Mouse (Mus musculus): ENCODE data around the gene 1110059E24Rik.
A peak's percentile ranks its signal among the peaks of the same experiment; 100 is the strongest.

1110059E24Rik gene

DNA sequence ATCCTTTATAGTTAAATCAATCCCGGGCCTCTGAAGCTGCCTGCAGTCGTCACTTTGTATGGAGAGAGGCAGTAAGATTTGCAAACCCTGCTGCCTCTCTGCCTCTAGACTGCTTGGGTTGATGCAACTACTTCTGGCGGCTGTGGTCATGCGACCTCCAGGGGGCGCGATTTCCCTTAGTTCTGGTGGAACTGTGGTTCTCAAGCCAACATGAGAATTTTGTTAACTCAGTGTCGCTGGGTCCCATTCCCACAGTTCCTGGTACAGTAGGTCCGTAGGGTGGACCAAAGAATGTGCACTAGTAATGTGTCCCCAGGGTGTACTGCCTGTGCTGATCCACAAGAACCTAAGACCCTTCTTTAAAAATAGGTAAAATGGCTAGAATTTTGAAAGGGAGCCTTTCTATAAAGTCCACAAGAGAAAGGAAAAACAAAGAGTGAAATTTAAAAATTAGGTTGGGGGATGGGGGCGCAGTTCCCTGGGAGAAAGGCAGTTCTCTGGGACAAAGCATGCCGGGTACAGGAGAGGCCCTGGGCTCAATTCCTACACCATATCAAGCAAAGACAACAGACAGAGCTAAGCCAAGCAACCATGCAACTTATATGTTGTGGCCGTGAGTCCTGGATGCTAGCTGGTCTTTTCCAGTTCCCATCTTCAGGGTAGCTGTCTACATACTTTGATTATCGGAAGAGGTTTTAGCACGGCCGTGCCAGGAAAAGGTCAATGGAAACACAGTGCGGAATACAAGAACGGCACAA, 81.4 kb downstream of the 1110059E24Rik start:
- DNase-seq, result peak; percentile 96

DNA sequence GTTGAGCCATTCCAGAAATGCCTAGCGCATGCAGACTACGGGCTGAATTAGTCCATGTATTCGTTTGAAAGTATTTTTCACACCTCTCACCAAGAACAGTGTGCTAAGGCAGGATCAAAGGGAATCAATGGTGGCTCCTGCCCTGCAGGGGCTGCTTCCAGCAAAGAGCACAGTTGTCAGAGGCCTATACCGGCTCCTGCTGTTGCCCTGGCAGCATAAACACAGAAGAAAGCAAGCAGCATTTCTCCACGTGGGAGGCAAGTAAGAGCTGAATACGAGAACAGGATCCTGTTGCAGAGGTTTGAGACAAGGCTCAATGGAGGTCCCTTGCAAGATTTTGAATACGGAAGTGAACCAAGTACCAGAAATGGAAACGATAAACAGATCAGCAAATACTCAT, 82.0 kb downstream of the 1110059E24Rik start:
- no peak for DNase-seq

DNA sequence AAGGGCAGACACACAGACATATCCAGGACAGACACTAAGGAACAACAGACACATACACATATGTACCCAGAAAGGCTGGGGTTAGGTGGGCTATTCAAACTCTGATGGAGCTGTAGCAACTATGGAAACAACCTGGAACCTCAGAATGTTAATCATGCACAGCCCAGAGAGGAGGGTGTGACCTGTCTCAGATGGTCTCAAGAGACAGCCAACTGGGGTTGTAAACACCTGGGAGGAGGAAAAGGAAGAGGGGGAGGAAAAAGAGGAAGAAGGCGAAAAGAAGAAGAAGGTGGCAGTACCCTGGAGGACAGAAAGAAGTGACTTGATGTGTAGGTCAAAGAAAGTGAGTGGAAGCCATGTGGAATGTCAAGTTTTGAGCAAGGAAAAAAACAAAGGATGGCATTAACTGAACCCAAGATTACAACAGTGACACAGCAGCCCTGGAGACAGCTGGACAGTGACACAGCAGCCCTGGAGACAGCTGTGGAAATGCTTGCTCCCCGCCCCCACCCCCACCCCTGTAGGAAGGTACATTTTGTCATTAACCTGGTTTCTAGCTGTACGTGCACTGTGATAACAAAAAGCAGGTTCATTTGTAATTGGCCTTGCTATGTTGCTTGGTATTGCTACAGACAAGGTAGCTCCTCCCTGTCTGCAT, 84.1 kb downstream of the 1110059E24Rik start:
- DNase-seq, result no peak

DNA sequence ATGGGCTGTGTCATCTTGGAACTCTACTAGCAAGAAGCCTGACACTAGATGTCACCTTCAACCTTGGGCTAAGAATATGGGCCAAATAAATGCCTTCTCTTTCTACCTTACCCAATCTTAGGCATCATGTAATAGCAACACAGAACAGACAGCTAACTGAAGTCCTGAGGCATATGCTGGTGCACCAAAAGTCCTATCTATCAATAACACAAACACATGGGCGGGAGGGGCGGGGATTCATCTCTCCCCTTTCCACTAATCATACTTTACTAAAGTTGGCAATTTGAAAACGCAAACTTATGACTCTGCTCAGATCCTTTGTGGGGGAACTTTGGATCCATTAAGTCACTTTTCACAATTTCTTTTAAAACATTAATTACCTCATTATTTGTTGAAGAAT, 84.8 kb downstream of the 1110059E24Rik start:
- DNase-seq, result no peak

DNA sequence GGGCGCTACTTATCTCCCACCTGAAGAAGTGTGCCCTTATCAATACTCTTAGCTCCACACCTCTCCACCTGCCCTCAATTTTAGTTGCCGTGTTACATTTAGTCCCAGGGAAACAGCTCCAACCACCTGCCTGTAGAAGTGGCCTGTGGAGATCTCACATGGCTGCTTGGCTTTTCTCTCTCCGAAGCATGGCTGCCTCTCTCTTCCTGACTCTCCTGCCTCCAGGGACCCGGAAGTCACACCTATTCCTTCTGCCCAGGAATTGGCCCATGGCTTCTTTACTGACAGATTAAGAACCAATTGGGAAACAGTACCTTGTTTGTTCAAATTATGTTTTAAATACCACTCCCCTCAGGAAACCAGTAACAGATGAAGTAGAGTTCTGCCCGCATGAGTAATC, 86.3 kb downstream of the 1110059E24Rik start:
- DNase-seq, result no peak

DNA sequence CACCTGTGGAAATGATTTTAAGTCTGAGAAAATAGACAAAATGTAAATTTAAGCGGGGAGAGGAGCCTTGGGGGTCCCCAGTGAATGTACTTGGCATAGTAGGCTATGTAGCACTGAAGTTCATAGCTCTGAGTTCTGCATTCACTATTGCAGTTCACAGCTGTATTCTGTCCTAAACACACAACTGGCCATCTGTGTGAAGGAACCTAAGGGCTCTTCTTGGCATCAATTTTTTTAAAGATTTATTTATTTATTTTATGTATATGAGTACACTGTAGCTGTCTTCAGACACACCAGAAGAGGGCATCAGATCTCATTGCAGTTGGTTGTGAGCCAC, 88.3 kb downstream of the 1110059E24Rik start:
- DNase-seq, result no peak

DNA sequence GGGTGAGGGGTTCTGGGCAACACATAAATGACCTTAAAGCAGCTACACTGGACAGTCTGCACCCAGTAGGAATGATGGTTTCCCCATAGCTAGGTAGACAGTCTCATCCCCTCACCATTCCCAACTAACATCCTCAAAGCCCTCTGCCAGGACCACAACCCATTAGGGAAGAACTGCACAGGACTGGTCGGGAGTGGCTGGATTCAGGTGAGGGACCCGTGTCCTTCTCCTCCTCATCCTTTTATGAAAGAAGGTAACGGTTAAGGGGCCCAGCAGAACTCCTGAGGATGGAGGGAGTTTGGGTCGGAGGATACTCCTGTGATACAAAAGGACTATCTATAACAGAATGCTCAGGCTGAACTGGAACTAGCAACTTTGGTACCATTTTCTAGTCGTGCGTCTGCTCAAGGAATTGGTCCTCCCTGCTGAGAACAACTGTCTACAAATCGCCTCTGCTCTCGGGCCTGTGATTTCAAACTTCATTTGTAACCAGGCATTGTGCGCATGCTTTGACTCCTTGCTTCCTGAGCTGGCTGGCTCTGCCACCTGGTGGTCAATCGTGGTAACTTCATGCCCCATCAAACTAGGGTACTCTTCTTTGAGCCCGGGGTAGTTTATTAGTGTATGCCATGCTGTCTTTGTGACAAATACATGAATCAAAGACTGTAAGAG, 88.9 kb downstream of the 1110059E24Rik start:
- peak; percentile 86 to 88 for DNase-seq

DNA sequence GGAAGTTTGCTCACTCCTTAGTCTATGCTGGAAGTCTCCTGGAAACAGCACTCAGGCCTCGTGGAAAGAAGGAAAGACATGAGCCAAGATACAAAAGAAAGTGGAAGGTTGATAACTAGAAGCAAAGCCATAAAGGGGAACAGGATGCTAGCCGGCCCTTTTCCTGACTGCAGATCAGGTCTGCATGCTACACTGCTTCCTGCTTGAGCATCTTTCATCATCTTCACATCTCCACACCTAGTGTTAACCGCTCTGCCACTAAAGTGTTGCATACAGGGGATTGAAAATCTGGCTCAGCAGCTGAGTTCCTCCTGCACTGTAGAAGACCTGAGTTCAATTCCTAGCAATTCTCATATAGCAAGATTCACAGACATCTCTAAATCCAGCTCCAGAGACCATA, 89.8 kb downstream of the 1110059E24Rik start:
- DNase-seq, result no peak

DNA sequence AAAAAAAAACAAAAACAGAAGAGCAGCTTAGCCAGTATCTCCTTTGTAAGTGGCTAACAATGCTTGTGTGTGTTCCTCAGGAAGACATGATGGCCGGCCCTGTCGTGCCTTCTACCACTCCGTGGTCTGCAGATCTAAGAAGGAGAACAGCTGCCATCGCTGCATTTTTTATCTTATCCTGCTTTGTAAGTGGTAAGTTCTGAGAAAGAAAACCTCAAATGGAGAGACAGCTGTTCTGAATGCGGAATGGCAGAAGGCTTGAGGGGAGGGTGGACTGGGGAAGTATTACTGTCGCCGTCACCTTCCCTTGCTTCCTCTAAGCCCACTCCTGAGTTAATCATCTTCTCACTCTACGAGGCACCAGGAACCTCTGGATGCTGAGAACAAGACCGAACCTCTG, 100.0 kb downstream of the 1110059E24Rik start:
- no peak for DNase-seq

DNA sequence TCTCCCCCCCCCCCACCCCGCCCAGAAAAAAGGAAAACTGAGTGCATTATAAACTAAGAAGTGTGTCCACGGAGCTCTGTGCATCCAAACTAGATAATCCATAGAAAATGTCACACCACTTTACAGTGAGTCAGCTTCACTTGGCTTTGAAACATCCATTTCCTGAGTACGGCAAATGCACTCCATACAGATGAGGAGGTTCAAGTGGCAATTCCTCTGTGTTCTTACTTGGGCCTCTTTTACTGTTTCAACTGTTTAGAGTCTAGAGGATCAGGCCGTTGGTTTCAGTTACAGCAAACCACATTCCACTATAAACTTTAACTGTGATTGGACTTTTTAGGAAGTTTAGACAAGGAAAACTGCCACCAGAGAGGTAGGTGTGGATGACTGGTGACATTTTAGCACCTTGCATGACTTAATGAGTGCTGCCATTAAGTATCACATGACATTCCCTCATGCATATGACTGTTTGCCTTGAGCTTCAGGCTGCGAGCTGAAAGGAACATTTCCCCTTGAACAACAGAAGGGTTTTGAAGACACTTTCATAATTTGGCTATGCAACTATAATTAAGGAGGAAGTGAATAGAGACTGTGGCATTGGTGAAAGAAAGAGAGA, 100.7 kb downstream of the 1110059E24Rik start:
- DNase-seq, result no peak

DNA sequence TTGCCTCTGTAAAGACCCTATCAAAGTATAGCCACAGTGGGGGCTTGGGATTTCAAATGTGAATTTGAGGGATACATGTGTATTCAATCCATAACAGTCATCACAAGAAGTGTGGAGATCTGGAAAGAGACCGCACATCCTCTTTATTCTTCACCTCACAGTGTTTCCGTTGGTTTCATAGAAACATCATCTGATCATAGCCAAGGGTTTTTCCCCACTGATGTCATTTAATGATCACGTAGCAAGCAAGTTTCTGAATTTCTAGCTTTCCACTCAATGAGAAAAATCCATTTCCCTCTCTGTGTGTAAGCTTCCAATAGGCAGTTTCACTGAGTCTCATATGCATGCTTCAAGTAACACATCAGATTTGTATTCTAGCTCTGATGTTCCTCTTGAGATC, 103.1 kb downstream of the 1110059E24Rik start:
- no peak for DNase-seq

DNA sequence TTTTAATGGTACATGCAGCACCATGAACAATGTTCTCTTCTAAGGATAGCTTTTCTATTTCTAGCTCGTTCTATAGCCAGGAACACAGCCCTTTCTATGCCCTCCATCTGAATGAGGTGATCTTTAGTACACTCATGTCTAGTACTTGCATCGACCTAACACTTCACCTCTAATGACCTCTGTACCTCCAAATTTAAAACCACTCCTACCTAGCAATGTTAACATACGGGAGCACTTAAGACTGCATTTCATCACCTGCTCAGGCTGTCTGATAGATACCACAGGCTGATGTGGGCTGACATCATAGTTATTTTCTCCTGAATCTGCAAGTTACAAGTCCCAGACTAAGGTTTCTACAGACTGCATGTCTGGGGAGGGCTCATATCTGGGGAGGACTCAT, 103.8 kb downstream of the 1110059E24Rik start:
- DNase-seq, result no peak

DNA sequence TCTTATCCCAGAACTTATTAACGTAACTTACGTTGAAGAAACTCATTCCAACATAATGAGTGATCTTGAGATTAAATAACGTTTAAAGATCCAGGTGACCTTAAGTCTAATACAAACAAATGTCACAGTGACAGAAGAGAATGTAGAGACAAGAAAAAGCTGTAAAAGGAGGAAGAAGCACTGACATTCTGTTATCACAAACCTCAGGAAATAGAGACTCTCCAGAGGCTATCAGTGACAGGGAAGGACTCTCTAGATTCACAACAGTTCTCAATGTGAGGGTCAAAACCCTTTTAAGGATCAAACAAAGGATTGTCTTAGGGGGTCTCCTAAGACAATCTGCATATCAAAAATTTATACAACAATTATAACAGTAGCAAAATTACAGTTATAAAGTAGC, 115.7 kb downstream of the 1110059E24Rik start:
- DNase-seq, result no peak
